Mouse (Mus musculus) spleen, adult 2 months (tissue): Measurements from ENCODE around the gene Abcc4. TPM values are rescaled to one million over a fixed set of nuclear protein-coding genes. Genes with fewer than 3 reads are reported as not detected.

Source experiments
- DNase-seq, 2 experiments: peaks; one replicate each; pipeline versions ENCODE4 v3.0.0 to v3.0.0-alpha.2; 2012 to 2021; ENCODE audit warnings: low spot score in 2 of 2, low read depth in 1 of 2
- H3K27ac ChIP-seq: fragments of 200-500 bp; 2 replicates; pipeline ENCODE4 v1.5.1; 2012; ENCODE audit warnings: low read length, inconsistent platforms; ENCODE audit not compliant: insufficient read depth
- H3K27me3 ChIP-seq: fragments of 200-500 bp; 2 replicates; pipeline ENCODE4 v1.6.1; 2012; ENCODE audit warnings: mild to moderate bottlenecking, moderate library complexity, low read length, inconsistent platforms; ENCODE audit not compliant: control insufficient read depth, insufficient read depth
- H3K36me3 ChIP-seq: fragments of 200-500 bp; 2 replicates; pipeline ENCODE4 v1.6.1; 2012; ENCODE audit warnings: mild to moderate bottlenecking, low read length, inconsistent platforms; ENCODE audit not compliant: control insufficient read depth, insufficient read depth
- H3K4me1 ChIP-seq: fragments of 200-500 bp; 2 replicates; pipeline ENCODE4 v1.6.1; 2011; ENCODE audit warnings: inconsistent platforms; ENCODE audit not compliant: control insufficient read depth, insufficient read depth, insufficient read length
- H3K4me3 ChIP-seq: fragments of 200-500 bp; 2 replicates; pipeline ENCODE4 v1.5.1; 2011; ENCODE audit warnings: mild to moderate bottlenecking, inconsistent platforms; ENCODE audit not compliant: insufficient read depth, insufficient read length; ENCODE audit errors: extremely low read depth
- CTCF ChIP-seq: fragments of 200-500 bp; IDR thresholded peaks from 2 replicates; pipeline ENCODE4 v1.5.1; 2011; ENCODE audit warnings: mild to moderate bottlenecking, inconsistent platforms; ENCODE audit not compliant: insufficient read depth, insufficient read length, insufficient replicate concordance; ENCODE audit errors: extremely low read depth
- POLR2A ChIP-seq: fragments of 200-500 bp; IDR thresholded peaks from 2 replicates; pipeline ENCODE4 v1.6.1; 2011; ENCODE audit warnings: low read depth, low read length, inconsistent platforms
- WGBS: fragments of 180-500 bp; shearing (Covaris S2); methylation state at CpG from one replicate; pipeline ENCODE4 v1.1.7; 2018; 5-methylcytosine and 5-hydroxymethylcytosine counted together
- polyA plus RNA-seq: library from polyadenylated mRNA; depleted of rRNA; stranded (reverse); fragments of >200 nt; gene quantifications from 2 replicates; pipeline ENCODE4 v1.2.3, GENCODE M21; 2012

Abcc4 gene
- polyA plus RNA-seq, 1 experiment: 2.9 TPM

- H3K36me3 ChIP-seq: no peaks in the 10 kb centered on the region
- DNase-seq: no peak
- WGBS: 95% methylated on average over 13 of the region's 13 CpGs
- no peak overlapping the region for H3K4me3 ChIP-seq
- TF ChIP-seq POLR2A (no peak), CTCF (no peak)
- H3K27me3 ChIP-seq: no peaks in the 10 kb centered on the region
- no peaks in the 10 kb centered on the region for H3K4me1 ChIP-seq
- no peak overlapping the region for H3K27ac ChIP-seq
Measured at GRCm38 (mm10) chr14:118569586-118569985, 136.4 kb downstream of the Abcc4 start.

- Histone ChIP-seq H3K4me1 (no peaks in the 10 kb centered on the region), H3K36me3 (no peaks in the 10 kb centered on the region), H3K4me3 (no peak overlapping the region), H3K27me3 (no peaks in the 10 kb centered on the region), H3K27ac (no peak overlapping the region)
- no peak for DNase-seq
- WGBS: 89% methylated on average over 17 of the region's 17 CpGs
- TF ChIP-seq CTCF (no peak), POLR2A (no peak)
Measured at GRCm38 (mm10) chr14:118568116-118568673, 137.8 kb downstream of the Abcc4 start.

- 90% methylated on average over 5 of the region's 5 CpGs for WGBS
- no peaks in the 10 kb centered on the region for H3K27me3 ChIP-seq
- H3K27ac ChIP-seq: no peak overlapping the region
Measured at GRCm38 (mm10) chr14:118566809-118567208, 139.2 kb downstream of the Abcc4 start.

DNA sequence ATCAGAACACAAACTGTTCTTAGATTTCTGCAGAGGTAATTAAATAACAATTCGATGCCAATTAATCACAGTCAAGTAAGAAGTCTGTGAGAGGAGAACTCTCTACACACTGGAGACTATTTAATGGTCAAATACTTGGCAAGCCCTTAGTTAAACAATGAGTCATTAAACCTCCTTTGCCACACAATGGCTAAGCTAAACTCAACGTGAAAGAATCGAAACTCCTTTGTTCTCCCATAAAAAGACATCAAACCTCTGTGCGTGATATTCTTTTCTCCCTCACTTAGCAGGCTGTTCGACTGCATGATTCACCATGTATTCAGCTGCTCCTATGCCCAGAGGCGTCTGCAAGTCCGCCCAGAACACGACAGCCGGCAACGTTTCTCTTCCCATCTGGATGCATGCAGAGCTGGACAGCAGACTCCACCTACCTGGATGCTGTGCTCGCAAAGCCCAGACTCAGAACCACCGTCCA, 139.8 kb downstream of the Abcc4 start:
- no peak for DNase-seq
- 89% methylated on average over 12 of the region's 12 CpGs for WGBS
- no peaks in the 10 kb centered on the region for H3K4me1 ChIP-seq
- H3K36me3 ChIP-seq: no peaks in the 10 kb centered on the region
- H3K4me3 ChIP-seq: no peak overlapping the region
- TF ChIP-seq CTCF: no peak
- no peak for TF ChIP-seq POLR2A
- H3K27ac ChIP-seq: no peak overlapping the region
- no peaks in the 10 kb centered on the region for H3K27me3 ChIP-seq

More at GRCm38 (mm10) chr14:118566809-118567208, 139.2 kb downstream of the Abcc4 start:
- H3K4me3 ChIP-seq: no peak overlapping the region
- TF ChIP-seq POLR2A (no peak), CTCF (no peak)
- H3K4me1 ChIP-seq: no peaks in the 10 kb centered on the region
- DNase-seq: no peak
- no peaks in the 10 kb centered on the region for H3K36me3 ChIP-seq

- 93% methylated on average over 5 of the region's 5 CpGs for WGBS
- Histone ChIP-seq H3K4me3 (no peak overlapping the region), H3K27me3 (no peaks in the 10 kb centered on the region), H3K36me3 (no peaks in the 10 kb centered on the region), H3K27ac (no peak overlapping the region), H3K4me1 (no peaks in the 10 kb centered on the region)
- TF ChIP-seq POLR2A: no peak
- no peak for TF ChIP-seq CTCF
- DNase-seq: no peak
Measured at GRCm38 (mm10) chr14:118565696-118566095, 140.3 kb downstream of the Abcc4 start.

DNA sequence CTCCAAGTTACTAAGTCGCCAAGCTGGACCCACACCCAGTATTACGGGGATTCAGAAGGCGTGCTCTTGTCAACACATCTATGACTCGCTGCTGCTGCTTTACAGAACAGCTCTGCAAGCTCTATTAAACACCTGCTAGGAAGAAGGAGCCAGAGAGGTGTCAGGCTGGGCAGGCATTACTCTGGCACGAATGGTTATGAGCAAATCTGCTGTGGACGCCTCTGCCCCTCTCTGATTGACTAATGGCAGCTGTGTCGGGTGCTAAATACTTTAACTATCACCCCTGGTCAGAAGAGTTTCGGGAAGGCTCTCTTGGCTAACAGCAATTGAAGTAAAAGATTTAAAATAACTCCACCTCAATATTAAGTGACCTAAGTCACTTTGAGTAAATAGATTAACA, 142.4 kb downstream of the Abcc4 start:
- H3K27me3 ChIP-seq: no peaks in the 10 kb centered on the region
- no peak overlapping the region for H3K27ac ChIP-seq
- H3K4me1 ChIP-seq: no peaks in the 10 kb centered on the region
- no peak for TF ChIP-seq POLR2A
- TF ChIP-seq CTCF: no peak
- no peak overlapping the region for H3K4me3 ChIP-seq
- WGBS: 96% methylated on average over 8 of the region's 8 CpGs
- DNase-seq: no peak
- no peaks in the 10 kb centered on the region for H3K36me3 ChIP-seq

GRCm38 (mm10) chr14:118552901-118553475, 153.0 kb downstream of the Abcc4 start:
- Histone ChIP-seq H3K4me1 (no peaks in the 10 kb centered on the region), H3K27me3 (no peaks in the 10 kb centered on the region), H3K4me3 (no peak overlapping the region), H3K36me3 (0 out of 2 replicates have a peak, but pooled peaks cover 1% of the 10 kb centered on the region), H3K27ac (no peak overlapping the region)
- DNase-seq: no peak
- 95% methylated on average over 20 of the region's 20 CpGs for WGBS
- no peak for TF ChIP-seq POLR2A
- TF ChIP-seq CTCF: no peak
